11 mouse cellular contexts compared by ENCODE assay signal in the genomic region with DNA sequence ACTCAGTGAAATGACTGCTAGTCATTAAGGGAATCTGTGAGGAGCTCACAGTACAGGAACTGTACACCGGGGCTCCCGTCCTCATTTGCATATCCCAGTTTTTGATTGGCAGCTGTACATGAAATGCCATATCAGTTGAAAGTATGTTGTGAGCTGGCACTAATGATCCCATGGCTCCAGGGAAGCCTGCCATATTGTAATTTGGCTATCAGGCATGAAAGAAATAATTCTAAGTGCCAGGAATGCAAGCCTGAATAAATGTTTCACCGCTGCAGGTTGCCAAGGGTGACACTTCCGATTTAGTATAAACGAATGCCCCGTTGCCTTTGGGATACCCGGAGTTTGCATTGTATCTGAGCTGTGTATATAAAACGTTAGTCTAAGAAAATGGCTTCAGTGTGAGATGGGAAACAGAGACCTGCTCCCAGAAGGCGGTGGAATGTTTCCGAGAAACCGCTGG.
DNase-seq lines count a peak whose midpoint lies in the region; ATAC-seq and TF ChIP-seq lines count a peak whose summit lies in the region.
"Had no signal": no experiment of that assay in that cellular context is flagged by ENCODE, and none has a peak within 500 bp of the region (broad histone marks: within the 10 kb centered on the region; RNA-seq: fewer than 3 reads in every experiment).

No protein-coding gene starts in this region.

- intact Hi-C loops in gastrocnemius, adult 2 months (cut with DNase I): no loop called here
- intact Hi-C loops in gastrocnemius, postnatal 36 days (cut with DNase I): no loop called here

- TF ChIP-seq CTCF in gastrocnemius, adult 2 months (IDR thresholded peaks at IDR 0.05): no peak

- H3K9ac ChIP-seq in forebrain, embryonic 14.5 days (ENCODE audit: low read length): no peak overlapping the region
- no peak overlapping the region for H3K9ac ChIP-seq in limb, embryonic 14.5 days (ENCODE audit: low read depth, low read length, severe bottlenecking)

- H3K36me3 ChIP-seq in forebrain, embryonic 14.5 days (ENCODE audit: control insufficient read depth, insufficient read depth, low read length): no peaks in the 10 kb centered on the region
- H3K36me3 ChIP-seq in limb, embryonic 14.5 days (ENCODE audit: control insufficient read depth, insufficient read depth, low read length): no peaks in the 10 kb centered on the region

- WGBS in forebrain, embryonic 14.5 days: 6% methylated on average over 11 of the region's 11 CpGs
- WGBS in limb, embryonic 14.5 days: 33% methylated on average over 11 of the region's 11 CpGs

- peak overlapping the region; percentile 20; the same call in 1 of the 2 replicates for H3K4me2 ChIP-seq in forebrain, embryonic 14.5 days (ENCODE audit: low read length)
- peak overlapping the region; percentile 16 for H3K4me2 ChIP-seq in limb, embryonic 14.5 days (replicated peaks; ENCODE audit: low read depth, low read length, severe bottlenecking)

- 0 out of 2 replicates have a peak overlapping the region, but pooled peaks have one; percentile 12 for H3K27ac ChIP-seq in gastrocnemius, adult 2 months
- H3K27ac ChIP-seq in forebrain, embryonic 14.5 days (ENCODE audit: low read depth, low read length): 0 out of 2 replicates have a peak overlapping the region, but pooled peaks have one; percentile 53
- H3K27ac ChIP-seq in limb, embryonic 14.5 days (replicated peaks; ENCODE audit: low read depth, low read length): peak overlapping the region; percentile 63

- peak; percentile 74 for ATAC-seq in forebrain, embryonic 14.5 days
- 0 out of 2 replicates have a peak, but pooled peaks have one; percentile 45 for ATAC-seq in limb, embryonic 14.5 days (ENCODE audit: low FRiP score, low read depth)

- no peaks in the 10 kb centered on the region for H3K9me3 ChIP-seq in forebrain, embryonic 14.5 days (replicated peaks; ENCODE audit: control insufficient read depth, low read length)
- no peaks in the 10 kb centered on the region for H3K9me3 ChIP-seq in limb, embryonic 14.5 days (ENCODE audit: control insufficient read depth, low read length)

- peaks cover 33% of the 10 kb centered on the region for H3K4me1 ChIP-seq in forebrain, embryonic 14.5 days (ENCODE audit: control insufficient read depth, insufficient read depth, low read length)
- peaks cover 31% of the 10 kb centered on the region for H3K4me1 ChIP-seq in limb, embryonic 14.5 days (ENCODE audit: control insufficient read depth, insufficient read depth, low read length)

- peak overlapping the region; percentile 13; the same call in 1 of the 2 replicates for H3K4me3 ChIP-seq in gastrocnemius, adult 2 months
- no peak overlapping the region for H3K4me3 ChIP-seq in forebrain, embryonic 14.5 days (ENCODE audit: low read depth, low read length)
- no peak overlapping the region for H3K4me3 ChIP-seq in limb, embryonic 14.5 days (replicated peaks; ENCODE audit: low read length)
- H3K4me3 ChIP-seq: erythroblast, embryonic 14.5 days had no signal

- no peaks in the 10 kb centered on the region for H3K27me3 ChIP-seq in forebrain, embryonic 14.5 days (replicated peaks; ENCODE audit: control insufficient read depth, insufficient read depth, low read length)
- no peaks in the 10 kb centered on the region for H3K27me3 ChIP-seq in limb, embryonic 14.5 days (ENCODE audit: control insufficient read depth, insufficient read depth, low read length)

- no peak for DNase-seq in gastrocnemius, adult 2 months
- no peak for DNase-seq in gastrocnemius, postnatal 36 days
- peak; percentile 67 for DNase-seq in Muller cell, postnatal 12 days (ENCODE audit: inconsistent ontology term)
- peak; percentile 81 for DNase-seq in forebrain, embryonic 14.5 days (ENCODE audit: low spot score)
- peak; percentile 41 for DNase-seq in limb, embryonic 14.5 days (ENCODE audit: low spot score)
- no peak for DNase-seq in cerebellum, postnatal 25 days
- DNase-seq in ovary, postnatal 14 days (ENCODE audit: low spot score): no peak
- DNase-seq in right cerebral cortex, postnatal 36 days (ENCODE audit: low spot score in 2 of 2): no peak
- DNase-seq: kidney, postnatal 36 days; liver had no signal

- TF ChIP-seq POLR2A in limb, embryonic 14.5 days (IDR thresholded peaks at IDR 0.05; ENCODE audit: borderline replicate concordance, extremely low read depth, insufficient read depth, insufficient read length): no peak

Comparison
In these comparisons a context has a peak if more than half of its experiments do, and no peak if none do; other contexts are left out.
1. DNase-seq: peak in Muller cell, postnatal 12 days (single experiment), forebrain, embryonic 14.5 days (single experiment) and limb, embryonic 14.5 days (single experiment); none in gastrocnemius, adult 2 months (single experiment), gastrocnemius, postnatal 36 days (0 of 2), cerebellum, postnatal 25 days (0 of 2), ovary, postnatal 14 days (single experiment) and right cerebral cortex, postnatal 36 days (0 of 2).
2. H3K27ac ChIP-seq: peak in every context shown above with its lines; median percentile 63 in limb, embryonic 14.5 days; 53 in forebrain, embryonic 14.5 days; 12 in gastrocnemius, adult 2 months.